Mouse (Mus musculus) liver, adult 2 months (tissue): Measurements from ENCODE around the gene Atp8a2.

Source experiments
- CTCF ChIP-seq: fragments of 200-500 bp; IDR thresholded peaks from 2 replicates; pipeline ENCODE4 v1.5.1; 2011; ENCODE audit warnings: low read depth, low read length, control low read depth
- POLR2A ChIP-seq: fragments of 200-500 bp; IDR thresholded peaks from 2 replicates; pipeline ENCODE4 v1.6.1; 2011; ENCODE audit warnings: low read length, control low read depth; ENCODE audit not compliant: insufficient read depth; ENCODE audit errors: extremely low read depth

GRCm38 (mm10) chr14:59594988-59595387 lies 602.0 kb downstream of the Atp8a2 start:
- TF ChIP-seq POLR2A (no peak), CTCF (no peak)
